Mouse (Mus musculus) c-Kit-positive CD71-positive TER-119-negative erythroid progenitor cells, embryonic 14.5 days (primary cell): ENCODE measurements around the gene Rnf150.

Experiments
- DNase-seq: peaks from one replicate; pipeline ENCODE4 v3.0.0-alpha.2; 2013; ENCODE audit warnings: low read depth

Rnf150 gene

GRCm38 (mm10) chr8:83011758-83012157 lies 148.6 kb downstream of the Rnf150 start:
- no peak for DNase-seq

- no peak for DNase-seq
Observed at GRCm38 (mm10) chr8:83028211-83028610, 165.1 kb downstream of the Rnf150 start.

GRCm38 (mm10) chr8:83032800-83033199 lies 169.6 kb downstream of the Rnf150 start:
- no peak for DNase-seq

GRCm38 (mm10) chr8:83035141-83035540 lies 172.0 kb downstream of the Rnf150 start:
- DNase-seq, result no peak

- DNase-seq, result no peak
Observed at GRCm38 (mm10) chr8:83036521-83037166, 173.5 kb downstream of the Rnf150 start.

GRCm38 (mm10) chr8:83037321-83037720 lies 174.2 kb downstream of the Rnf150 start:
- no peak for DNase-seq

GRCm38 (mm10) chr8:83038575-83038974 lies 175.4 kb downstream of the Rnf150 start:
- DNase-seq, result no peak

GRCm38 (mm10) chr8:83041440-83041839 lies 178.3 kb downstream of the Rnf150 start:
- DNase-seq, result no peak

GRCm38 (mm10) chr8:83046912-83047311 lies 183.8 kb downstream of the Rnf150 start:
- no peak for DNase-seq

GRCm38 (mm10) chr8:83048527-83048926 lies 185.4 kb downstream of the Rnf150 start:
- DNase-seq, result no peak

- DNase-seq, result no peak
Observed at GRCm38 (mm10) chr8:83049171-83049601, 186.0 kb downstream of the Rnf150 start.

- no peak for DNase-seq
Observed at GRCm38 (mm10) chr8:83049616-83050015, 186.5 kb downstream of the Rnf150 start.

GRCm38 (mm10) chr8:83052896-83053295 lies 189.7 kb downstream of the Rnf150 start:
- no peak for DNase-seq

GRCm38 (mm10) chr8:83054801-83055200 lies 191.6 kb downstream of the Rnf150 start:
- no peak for DNase-seq

GRCm38 (mm10) chr8:83058951-83059350 lies 195.8 kb downstream of the Rnf150 start:
- DNase-seq, result no peak

GRCm38 (mm10) chr8:83060076-83060475 lies 196.9 kb downstream of the Rnf150 start:
- no peak for DNase-seq

- no peak for DNase-seq
Observed at GRCm38 (mm10) chr8:83061257-83061656, 198.1 kb downstream of the Rnf150 start.

GRCm38 (mm10) chr8:83061873-83062272 lies 198.7 kb downstream of the Rnf150 start:
- no peak for DNase-seq

GRCm38 (mm10) chr8:83062276-83062675 lies 199.1 kb downstream of the Rnf150 start:
- DNase-seq, result no peak

- DNase-seq, result no peak
Observed at GRCm38 (mm10) chr8:83064096-83064495, 200.9 kb downstream of the Rnf150 start.

GRCm38 (mm10) chr8:83066076-83066475 lies 202.9 kb downstream of the Rnf150 start:
- DNase-seq, result no peak

- no peak for DNase-seq
Observed at GRCm38 (mm10) chr8:83066846-83067245, 203.7 kb downstream of the Rnf150 start.

- no peak for DNase-seq
Observed at GRCm38 (mm10) chr8:83067906-83068305, 204.8 kb downstream of the Rnf150 start.

- DNase-seq, result no peak
Observed at GRCm38 (mm10) chr8:83074248-83074647, 211.1 kb downstream of the Rnf150 start.
